Mouse (Mus musculus): ENCODE results near the gene Spag6. TPM values are rescaled to one million over a fixed set of nuclear protein-coding genes. Genes with fewer than 3 reads are reported as not detected.

Gene Spag6
- polyA plus RNA-seq, 1 experiment from 2014 or later: not detected

- Histone ChIP-seq H3K9me3 (replicated peaks; ENCODE audit: control insufficient read depth, low read length) (no peaks in the 10 kb centered on the region), H3K36me3 (ENCODE audit: control insufficient read depth, insufficient read depth) (no peaks in the 10 kb centered on the region), H3K4me3 (ENCODE audit: low read depth, low read length) (no peak overlapping the region), H3K4me2 (ENCODE audit: low read depth, low read length) (no peak overlapping the region), H3K9ac (ENCODE audit: low read depth, low read length) (no peak overlapping the region), H3K27me3 (ENCODE audit: control insufficient read depth, insufficient read depth, low read depth, low read length) (no peaks in the 10 kb centered on the region), H3K4me1 (ENCODE audit: control insufficient read depth, low read depth, low read length) (no peaks in the 10 kb centered on the region), H3K27ac (ENCODE audit: low read length) (no peak overlapping the region)
- no peak for ATAC-seq (ENCODE audit: low read depth)
- 13% methylated on average over 5 of the region's 5 CpGs for WGBS (ENCODE audit: insufficient replicate concordance)
These were observed 40.7 kb downstream of the Spag6 start for GRCm38 (mm10) chr2:18734394-18735127.

- Histone ChIP-seq H3K4me3 (ENCODE audit: low read depth, low read length) (no peak overlapping the region), H3K27me3 (ENCODE audit: control insufficient read depth, insufficient read depth, low read depth, low read length) (no peaks in the 10 kb centered on the region), H3K27ac (ENCODE audit: low read length) (no peak overlapping the region), H3K4me1 (ENCODE audit: control insufficient read depth, low read depth, low read length) (no peaks in the 10 kb centered on the region), H3K9me3 (replicated peaks; ENCODE audit: control insufficient read depth, low read length) (no peaks in the 10 kb centered on the region), H3K36me3 (ENCODE audit: control insufficient read depth, insufficient read depth) (no peaks in the 10 kb centered on the region), H3K9ac (ENCODE audit: low read depth, low read length) (no peak overlapping the region), H3K4me2 (ENCODE audit: low read depth, low read length) (no peak overlapping the region)
- 72% methylated on average over 8 of the region's 8 CpGs for WGBS (ENCODE audit: insufficient replicate concordance)
- no peak for ATAC-seq (ENCODE audit: low read depth)
These were observed 43.2 kb downstream of the Spag6 start for GRCm38 (mm10) chr2:18737040-18737439.

GRCm38 (mm10) chr2:18739216-18739615 is 45.4 kb downstream of the Spag6 start:
- H3K4me3 ChIP-seq (ENCODE audit: low read depth, low read length): no peak overlapping the region
- H3K27me3 ChIP-seq (ENCODE audit: control insufficient read depth, insufficient read depth, low read depth, low read length): no peaks in the 10 kb centered on the region
- no peaks in the 10 kb centered on the region for H3K4me1 ChIP-seq (ENCODE audit: control insufficient read depth, low read depth, low read length)
- H3K9me3 ChIP-seq (replicated peaks; ENCODE audit: control insufficient read depth, low read length): no peaks in the 10 kb centered on the region
- no peaks in the 10 kb centered on the region for H3K36me3 ChIP-seq (ENCODE audit: control insufficient read depth, insufficient read depth)
- WGBS (ENCODE audit: insufficient replicate concordance): 38% methylated on average over 2 of the region's 2 CpGs
- no peak overlapping the region for H3K9ac ChIP-seq (ENCODE audit: low read depth, low read length)
- H3K4me2 ChIP-seq (ENCODE audit: low read depth, low read length): no peak overlapping the region
- ATAC-seq (ENCODE audit: low read depth): no peak
- H3K27ac ChIP-seq (ENCODE audit: low read length): no peak overlapping the region

GRCm38 (mm10) chr2:18756144-18756543 is 62.3 kb downstream of the Spag6 start:
- Histone ChIP-seq H3K27me3 (ENCODE audit: control insufficient read depth, insufficient read depth, low read depth, low read length) (no peaks in the 10 kb centered on the region), H3K4me3 (ENCODE audit: low read depth, low read length) (no peak overlapping the region), H3K4me1 (ENCODE audit: control insufficient read depth, low read depth, low read length) (no peaks in the 10 kb centered on the region), H3K27ac (ENCODE audit: low read length) (no peak overlapping the region), H3K9ac (ENCODE audit: low read depth, low read length) (no peak overlapping the region), H3K9me3 (replicated peaks; ENCODE audit: control insufficient read depth, low read length) (no peaks in the 10 kb centered on the region), H3K36me3 (ENCODE audit: control insufficient read depth, insufficient read depth) (no peaks in the 10 kb centered on the region), H3K4me2 (ENCODE audit: low read depth, low read length) (no peak overlapping the region)
- 30% methylated on average over 2 of the region's 2 CpGs for WGBS (ENCODE audit: insufficient replicate concordance)
- ATAC-seq (ENCODE audit: low read depth): no peak

- no peaks in the 10 kb centered on the region for H3K36me3 ChIP-seq (ENCODE audit: control insufficient read depth, insufficient read depth)
- no peak overlapping the region for H3K4me3 ChIP-seq (ENCODE audit: low read depth, low read length)
- H3K4me2 ChIP-seq (ENCODE audit: low read depth, low read length): no peak overlapping the region
- no peak overlapping the region for H3K9ac ChIP-seq (ENCODE audit: low read depth, low read length)
- no peaks in the 10 kb centered on the region for H3K9me3 ChIP-seq (replicated peaks; ENCODE audit: control insufficient read depth, low read length)
- WGBS (ENCODE audit: insufficient replicate concordance): 49% methylated on average over 2 of the region's 2 CpGs
- no peak overlapping the region for H3K27ac ChIP-seq (ENCODE audit: low read length)
- H3K27me3 ChIP-seq (ENCODE audit: control insufficient read depth, insufficient read depth, low read depth, low read length): peaks cover 5% of the 10 kb centered on the region
- peaks cover 3% of the 10 kb centered on the region; the same call in 1 of the 2 replicates for H3K4me1 ChIP-seq (ENCODE audit: control insufficient read depth, low read depth, low read length)
- ATAC-seq (ENCODE audit: low read depth): no peak
These were observed 71.0 kb downstream of the Spag6 start for GRCm38 (mm10) chr2:18764846-18765245.

GRCm38 (mm10) chr2:18765481-18766249 is 71.8 kb downstream of the Spag6 start:
- Histone ChIP-seq H3K4me2 (ENCODE audit: low read depth, low read length) (peak overlapping the region; percentile 78), H3K36me3 (ENCODE audit: control insufficient read depth, insufficient read depth) (no peaks in the 10 kb centered on the region), H3K9me3 (replicated peaks; ENCODE audit: control insufficient read depth, low read length) (no peaks in the 10 kb centered on the region), H3K4me3 (ENCODE audit: low read depth, low read length) (peak overlapping the region; percentile 70), H3K4me1 (ENCODE audit: control insufficient read depth, low read depth, low read length) (peaks cover 3% of the 10 kb centered on the region; the same call in 1 of the 2 replicates), H3K9ac (ENCODE audit: low read depth, low read length) (no peak overlapping the region), H3K27me3 (ENCODE audit: control insufficient read depth, insufficient read depth, low read depth, low read length) (peaks cover 5% of the 10 kb centered on the region), H3K27ac (ENCODE audit: low read length) (no peak overlapping the region)
- WGBS (ENCODE audit: insufficient replicate concordance): 17% methylated on average over 12 of the region's 12 CpGs
- ATAC-seq (ENCODE audit: low read depth): no peak

- Histone ChIP-seq H3K27me3 (ENCODE audit: control insufficient read depth, insufficient read depth, low read depth, low read length) (peaks cover 5% of the 10 kb centered on the region), H3K9ac (ENCODE audit: low read depth, low read length) (peak overlapping the region; percentile 3; the same call in 1 of the 2 replicates), H3K9me3 (replicated peaks; ENCODE audit: control insufficient read depth, low read length) (no peaks in the 10 kb centered on the region), H3K4me1 (ENCODE audit: control insufficient read depth, low read depth, low read length) (peaks cover 3% of the 10 kb centered on the region; the same call in 1 of the 2 replicates), H3K4me2 (ENCODE audit: low read depth, low read length) (peak overlapping the region; percentile 78), H3K27ac (ENCODE audit: low read length) (peak overlapping the region; percentile 58), H3K36me3 (ENCODE audit: control insufficient read depth, insufficient read depth) (no peaks in the 10 kb centered on the region), H3K4me3 (ENCODE audit: low read depth, low read length) (peak overlapping the region; percentile 70)
- WGBS (ENCODE audit: insufficient replicate concordance): 15% methylated on average over 4 of the region's 4 CpGs
- ATAC-seq (ENCODE audit: low read depth): no peak
These were observed 72.6 kb downstream of the Spag6 start for GRCm38 (mm10) chr2:18766441-18766820.

- Histone ChIP-seq H3K9ac (ENCODE audit: low read depth, low read length) (peak overlapping the region; percentile 73), H3K4me1 (ENCODE audit: control insufficient read depth, low read depth, low read length) (peaks cover 3% of the 10 kb centered on the region; the same call in 1 of the 2 replicates), H3K36me3 (ENCODE audit: control insufficient read depth, insufficient read depth) (no peaks in the 10 kb centered on the region), H3K27me3 (ENCODE audit: control insufficient read depth, insufficient read depth, low read depth, low read length) (peaks cover 5% of the 10 kb centered on the region), H3K9me3 (replicated peaks; ENCODE audit: control insufficient read depth, low read length) (no peaks in the 10 kb centered on the region), H3K27ac (ENCODE audit: low read length) (peak overlapping the region; percentile 58), H3K4me2 (ENCODE audit: low read depth, low read length) (peak overlapping the region; percentile 78), H3K4me3 (ENCODE audit: low read depth, low read length) (peak overlapping the region; percentile 70)
- WGBS (ENCODE audit: insufficient replicate concordance): under 1% methylated on average over 56 of the region's 56 CpGs
- ATAC-seq (ENCODE audit: low read depth): peak; percentile 63
These were observed 73.1 kb downstream of the Spag6 start for GRCm38 (mm10) chr2:18766821-18767541.

Measured in liver, embryonic 16.5 days (tissue).